Mouse (Mus musculus): ENCODE results near the gene Ints4.

DNA sequence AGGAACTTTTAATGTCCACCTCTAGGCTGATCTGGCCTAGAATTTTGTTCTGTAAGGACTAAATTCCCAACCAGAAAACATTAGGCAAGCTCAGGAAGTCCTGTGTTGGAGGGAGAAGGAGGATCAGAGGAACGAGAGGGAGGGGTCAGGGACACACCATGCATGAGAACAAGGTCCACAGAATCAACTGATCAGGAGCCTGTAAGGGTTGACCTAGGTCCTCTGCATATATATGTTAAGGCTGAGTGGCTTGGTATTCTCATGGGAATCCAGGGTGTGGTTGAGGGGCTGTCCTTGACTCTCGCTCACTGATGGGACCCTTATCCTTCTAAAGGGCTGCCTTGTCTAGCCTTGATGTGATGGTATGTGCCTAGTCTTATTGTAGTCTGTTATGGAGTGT lies 82.8 kb downstream of the Ints4 start:
- TF ChIP-seq CTCF (IDR thresholded peaks at IDR 0.05; ENCODE audit: low read depth): no peak
- no peak for TF ChIP-seq EP300 (optimal IDR thresholded peaks at IDR 0.05)
